8 mouse cellular contexts compared by ENCODE assay signal in genomic region chr6:149132311-149133077, GRCm38 (mm10). TPM values are rescaled to one million over a fixed set of nuclear protein-coding genes. Genes with fewer than 3 reads are reported as not detected.
DNase-seq lines count a peak whose midpoint lies in the region; ATAC-seq and TF ChIP-seq lines count a peak whose summit lies in the region.

No protein-coding gene starts in this region.

- no peaks in the 10 kb centered on the region for H3K36me3 ChIP-seq in thymus, adult 2 months (ENCODE audit: control insufficient read depth, insufficient read depth, low read length)
- no peaks in the 10 kb centered on the region for H3K36me3 ChIP-seq in lung, embryonic 14.5 days (ENCODE audit: insufficient read depth)
- no peaks in the 10 kb centered on the region for H3K36me3 ChIP-seq in neural tube, embryonic 15.5 days

- H3K4me2 ChIP-seq in lung, embryonic 14.5 days, result no peak overlapping the region
- H3K4me2 ChIP-seq in neural tube, embryonic 15.5 days, result no peak overlapping the region

- peak; percentile 39 for DNase-seq in thymus, adult 2 months
- DNase-seq in thymus, adult 18-20 months, result no peak
- DNase-seq in fibroblast of lung, adult 2 months (ENCODE audit: low read depth), result peak; percentile 60
- peak; percentile 92 for DNase-seq in lung, embryonic 14.5 days
- no peak for DNase-seq in urinary bladder, postnatal 10 days (ENCODE audit: low spot score)

- no peak overlapping the region for H3K4me3 ChIP-seq in thymus, adult 2 months (ENCODE audit: control insufficient read depth, insufficient read depth, low read length)
- no peak overlapping the region for H3K4me3 ChIP-seq in bone marrow, adult 2 months (replicated peaks; ENCODE audit: control insufficient read depth, low read depth, low read length)
- no peak overlapping the region for H3K4me3 ChIP-seq in lung, embryonic 14.5 days (ENCODE audit: low read depth, low read length)
- H3K4me3 ChIP-seq in neural tube, embryonic 15.5 days (replicated peaks), result no peak overlapping the region

- TF ChIP-seq CTCF in thymus, adult 2 months (IDR thresholded peaks at IDR 0.05; ENCODE audit: borderline replicate concordance, control insufficient read depth, extremely low read depth, insufficient read depth, low read length, poor library complexity), result no peak
- TF ChIP-seq CTCF in bone marrow, adult 2 months (IDR thresholded peaks at IDR 0.05; ENCODE audit: control insufficient read depth, insufficient read depth, low read length), result peak; percentile 40
- peak; percentile 77 for TF ChIP-seq CTCF in lung, embryonic 14.5 days (IDR thresholded peaks at IDR 0.05; ENCODE audit: low read depth)

- no peak overlapping the region for H3K27ac ChIP-seq in thymus, adult 2 months (ENCODE audit: control insufficient read depth, insufficient read depth, low read length)
- H3K27ac ChIP-seq in bone marrow, adult 2 months (ENCODE audit: control insufficient read depth, insufficient read depth, low read depth, low read length, poor library complexity), result no peak overlapping the region
- no peak overlapping the region for H3K27ac ChIP-seq in lung, embryonic 14.5 days (ENCODE audit: low read depth)
- no peak overlapping the region for H3K27ac ChIP-seq in neural tube, embryonic 15.5 days (replicated peaks)

- no peak overlapping the region for H3K9ac ChIP-seq in lung, embryonic 14.5 days
- no peak overlapping the region for H3K9ac ChIP-seq in neural tube, embryonic 15.5 days (replicated peaks)

- H3K4me1 ChIP-seq in thymus, adult 2 months (replicated peaks; ENCODE audit: control insufficient read depth, insufficient read depth, low read length), result no peaks in the 10 kb centered on the region
- H3K4me1 ChIP-seq in bone marrow, adult 2 months (ENCODE audit: control insufficient read depth, insufficient read depth, low read length), result no peaks in the 10 kb centered on the region
- H3K4me1 ChIP-seq in lung, embryonic 14.5 days (ENCODE audit: insufficient read depth), result no peaks in the 10 kb centered on the region
- H3K4me1 ChIP-seq in neural tube, embryonic 15.5 days, result 0 out of 2 replicates have a peak, but pooled peaks cover 2% of the 10 kb centered on the region

- no peaks in the 10 kb centered on the region for H3K27me3 ChIP-seq in thymus, adult 2 months (ENCODE audit: control insufficient read depth, insufficient read depth, low read length)
- no peaks in the 10 kb centered on the region for H3K27me3 ChIP-seq in lung, embryonic 14.5 days (ENCODE audit: insufficient read depth, low read length)
- H3K27me3 ChIP-seq in neural tube, embryonic 15.5 days (replicated peaks), result no peaks in the 10 kb centered on the region

- TF ChIP-seq POLR2A in thymus, adult 2 months (IDR thresholded peaks at IDR 0.05; ENCODE audit: control insufficient read depth, extremely low read depth, insufficient read depth, low read length, poor library complexity), result no peak
- no peak for TF ChIP-seq POLR2A in bone marrow, adult 2 months (IDR thresholded peaks at IDR 0.05; ENCODE audit: borderline replicate concordance, control insufficient read depth, low read depth, low read length)

- 25% methylated on average over 5 of the region's 5 CpGs for WGBS in thymus, adult 2 months
- 22% methylated on average over 5 of the region's 5 CpGs for WGBS in bone marrow, adult 2 months
- 25% methylated on average over 5 of the region's 5 CpGs for WGBS in lung, embryonic 14.5 days
- WGBS in neural tube, embryonic 15.5 days, result 19% methylated on average over 5 of the region's 5 CpGs

- peak; percentile 97 for ATAC-seq in inflammation-experienced regulatory T-cells, adult 6 months
- peak; percentile 85 for ATAC-seq in lung, embryonic 14.5 days (ENCODE audit: insufficient read depth)
- peak; percentile 63; the same call in 1 of the 2 replicates for ATAC-seq in neural tube, embryonic 15.5 days (ENCODE audit: low FRiP score)

- H3K9me3 ChIP-seq in lung, embryonic 14.5 days (ENCODE audit: low read depth, low read length), result no peaks in the 10 kb centered on the region
- no peaks in the 10 kb centered on the region for H3K9me3 ChIP-seq in neural tube, embryonic 15.5 days (replicated peaks)

RNA-seq across cellular contexts. Expression of gene Gm10203, which starts 2.5 kb away (rescaled TPM):
- not detected in 2 replicates for polyA plus RNA-seq in thymus, adult 2 months (2012; rRNA removed)
- polyA plus RNA-seq in bone marrow, adult 2 months (2011; ENCODE audit: insufficient read depth, insufficient read length, low replicate concordance, missing spikeins), result not detected in 2 replicates
- polyA plus RNA-seq in inflammation-experienced regulatory T-cells, adult 6 months (2017; shearing (Covaris generic)), result not detected
- not detected in 2 replicates for polyA plus RNA-seq in lung, embryonic 14.5 days (2014; fragmentation: Nextera tagmentation; extraction: Ambion mirVana)
- not detected in 2 replicates for polyA plus RNA-seq in neural tube, embryonic 15.5 days (2015; fragmentation: Nextera tagmentation; extraction: Ambion mirVana)

RNA-seq across cellular contexts. Expression of gene Etfbkmt, which starts 7.2 kb away (rescaled TPM):
- polyA plus RNA-seq in thymus, adult 2 months (2012; rRNA removed), result 5.1 and 6.2 TPM in 2 replicates
- 3.8 and 6.2 TPM in 2 replicates for polyA plus RNA-seq in bone marrow, adult 2 months (2011; ENCODE audit: insufficient read depth, insufficient read length, low replicate concordance, missing spikeins)
- 10 to 100 TPM; 42.0 to 73.9 (median 68.8) TPM for polyA plus RNA-seq in inflammation-experienced regulatory T-cells, adult 6 months (2017; shearing (Covaris generic))
- polyA plus RNA-seq in lung, embryonic 14.5 days (2014; fragmentation: Nextera tagmentation; extraction: Ambion mirVana), result 13.7 and 15.6 TPM in 2 replicates
- polyA plus RNA-seq in neural tube, embryonic 15.5 days (2015; fragmentation: Nextera tagmentation; extraction: Ambion mirVana), result 7.6 and 9.8 TPM in 2 replicates

RNA-seq across cellular contexts. Expression of gene Dennd5b, which starts 31.0 kb away (rescaled TPM):
- polyA plus RNA-seq in thymus, adult 2 months (2012; rRNA removed), result 1.6 and 1.7 TPM in 2 replicates
- polyA plus RNA-seq in bone marrow, adult 2 months (2011; ENCODE audit: insufficient read depth, insufficient read length, low replicate concordance, missing spikeins), result 1.4 and 3.0 TPM in 2 replicates
- under 1 TPM; 0.23 to 0.66 (median 0.57) TPM for polyA plus RNA-seq in inflammation-experienced regulatory T-cells, adult 6 months (2017; shearing (Covaris generic))
- 6.7 and 9.8 TPM in 2 replicates for polyA plus RNA-seq in lung, embryonic 14.5 days (2014; fragmentation: Nextera tagmentation; extraction: Ambion mirVana)
- 12.0 and 13.5 TPM in 2 replicates for polyA plus RNA-seq in neural tube, embryonic 15.5 days (2015; fragmentation: Nextera tagmentation; extraction: Ambion mirVana)

RNA-seq across cellular contexts. Expression of gene Amn1, which starts 56.0 kb away (rescaled TPM):
- polyA plus RNA-seq in thymus, adult 2 months (2012; rRNA removed), result 7.4 and 11.3 TPM in 2 replicates
- 2.6 and 4.0 TPM in 2 replicates for polyA plus RNA-seq in bone marrow, adult 2 months (2011; ENCODE audit: insufficient read depth, insufficient read length, low replicate concordance, missing spikeins)
- 10 to 100 TPM; 24.8 to 29.4 (median 25.4) TPM for polyA plus RNA-seq in inflammation-experienced regulatory T-cells, adult 6 months (2017; shearing (Covaris generic))
- polyA plus RNA-seq in lung, embryonic 14.5 days (2014; fragmentation: Nextera tagmentation; extraction: Ambion mirVana), result 28.2 and 30.2 TPM in 2 replicates
- 82.0 and 106 TPM in 2 replicates for polyA plus RNA-seq in neural tube, embryonic 15.5 days (2015; fragmentation: Nextera tagmentation; extraction: Ambion mirVana)

Comparison
In these comparisons a context has a peak if more than half of its experiments do, and no peak if none do; other contexts are left out.
1. DNase-seq: peak in thymus, adult 2 months (single experiment), fibroblast of lung, adult 2 months (single experiment) and lung, embryonic 14.5 days (single experiment); none in thymus, adult 18-20 months (0 of 2) and urinary bladder, postnatal 10 days (single experiment).
2. Peak in every context shown above with its lines, with median percentiles within 50 percentile points of each other: ATAC-seq.